Mouse (Mus musculus): ENCODE measurements around the gene Zfp667.

DNA sequence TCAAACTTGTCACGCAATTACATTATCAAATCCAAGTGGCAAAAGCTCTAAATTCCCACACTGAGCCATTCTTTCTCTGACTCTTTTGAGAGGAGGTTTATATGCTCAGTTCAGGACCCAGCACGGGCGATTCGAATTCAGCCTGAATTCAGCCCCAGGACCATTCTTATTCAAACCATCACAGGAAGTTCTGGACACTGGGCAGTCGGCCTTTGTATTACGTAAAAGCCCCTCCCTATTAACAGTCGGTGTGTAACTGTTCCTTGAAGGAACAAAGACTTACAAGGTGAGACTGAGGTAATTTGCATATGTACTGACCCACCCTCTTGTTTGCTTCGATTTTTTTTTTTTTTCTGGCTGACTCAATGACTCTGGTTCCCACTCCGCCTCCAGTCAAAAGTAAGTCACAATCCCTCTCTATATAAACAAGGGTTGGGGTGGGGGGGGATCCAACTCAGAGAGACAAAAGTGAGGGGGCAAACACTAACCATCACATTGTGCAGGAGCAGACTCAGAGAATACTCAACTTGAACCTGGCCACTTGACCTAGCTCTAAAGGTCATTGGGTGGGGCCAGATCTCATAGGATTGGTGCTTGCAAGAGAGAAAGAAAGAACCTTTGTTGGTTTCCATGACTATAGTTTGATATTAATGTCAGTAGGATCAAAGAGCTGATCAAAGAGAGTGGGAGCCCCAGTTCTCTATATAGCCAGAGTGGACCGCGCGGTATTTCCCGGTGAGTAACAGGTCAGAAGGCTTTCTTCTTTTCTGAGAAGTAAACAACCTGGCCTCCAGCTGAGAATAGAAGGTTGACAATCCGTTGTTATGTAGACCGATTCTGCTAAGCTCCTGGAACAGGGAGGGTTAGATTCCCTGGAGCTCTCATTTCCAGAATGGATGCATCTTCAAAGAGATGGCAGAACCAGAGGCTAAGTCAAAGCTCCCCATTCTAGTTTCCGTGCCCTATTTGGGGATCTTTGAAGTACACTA lies 27.9 kb upstream of the Zfp667 start:
- TF ChIP-seq CTCF (IDR thresholded peaks at IDR 0.05; ENCODE audit: low read depth) (no peak), EP300 (IDR thresholded peaks at IDR 0.05; ENCODE audit: low read depth) (no peak)
